Mouse (Mus musculus) embryonic facial prominence, embryonic 11.5 days (tissue): ENCODE results near the gene 4930469K13Rik. TPM values are rescaled to one million over a fixed set of nuclear protein-coding genes. Genes with fewer than 3 reads are reported as not detected.

Experiments
- ATAC-seq: fragments of 200-750 bp; cut with Nextera tagmentation; replicated peaks from 2 replicates; pipeline ENCODE4 v1.8.0; 2017; ENCODE audit warnings: low read depth; ENCODE audit not compliant: insufficient number of reproducible peaks, low FRiP score, low TSS enrichment
- DNase-seq: peaks from one replicate; pipeline ENCODE4 v3.0.0-alpha.2; 2015; ENCODE audit warnings: low spot score
- H3K27ac ChIP-seq: fragments of 300-500 bp; sonication (generic); replicated peaks from 2 replicates; pipeline ENCODE4 v1.5.1; 2014; ENCODE audit warnings: mild to moderate bottlenecking, low read depth, low read length, control low read depth
- H3K27me3 ChIP-seq: fragments of 300-500 bp; sonication (generic); 2 replicates; pipeline ENCODE4 v1.6.1; 2014; ENCODE audit warnings: mild to moderate bottlenecking, low read length, moderate library complexity, mixed read lengths; ENCODE audit not compliant: control insufficient read depth, insufficient read depth
- H3K36me3 ChIP-seq: fragments of 300-500 bp; sonication (generic); replicated peaks from 2 replicates; pipeline ENCODE4 v1.6.1; 2014; ENCODE audit warnings: low read depth, mild to moderate bottlenecking, low read length, moderate library complexity, mixed read lengths; ENCODE audit not compliant: control insufficient read depth, insufficient read depth
- H3K4me1 ChIP-seq: fragments of 300-500 bp; sonication (generic); 2 replicates; pipeline ENCODE4 v1.6.1; 2014; ENCODE audit warnings: low read length, mixed read lengths; ENCODE audit not compliant: control insufficient read depth, insufficient read depth
- H3K4me2 ChIP-seq: fragments of 300-500 bp; sonication (generic); 2 replicates; pipeline ENCODE4 v1.6.1; 2014; ENCODE audit warnings: low read depth, mild to moderate bottlenecking, control low read depth, low read length, moderate library complexity
- H3K4me3 ChIP-seq: fragments of 300-500 bp; sonication (generic); 2 replicates; pipeline ENCODE4 v1.5.1; 2014; ENCODE audit warnings: low read depth, low read length, control low read depth
- H3K9ac ChIP-seq: fragments of 300-500 bp; sonication (generic); replicated peaks from 2 replicates; pipeline ENCODE4 v1.6.1; 2014; ENCODE audit warnings: mild to moderate bottlenecking, control low read depth, low read length
- H3K9me3 ChIP-seq: fragments of 300-500 bp; sonication (generic); replicated peaks from 2 replicates; pipeline ENCODE4 v1.6.1; 2016; ENCODE audit warnings: mild to moderate bottlenecking, low read length, inconsistent platforms, mixed read lengths; ENCODE audit not compliant: control insufficient read depth
- WGBS: fragments of 180-500 bp; shearing (Covaris S2); extraction: QIAGEN DNeasy Blood & Tissue Kit; methylation state at CpG from one replicate; pipeline ENCODE4 v1.1.7; 2014; 5-methylcytosine and 5-hydroxymethylcytosine counted together
- polyA plus RNA-seq: library from polyadenylated mRNA; unstranded; fragments of >200 nt; fragmentation: Nextera tagmentation; extraction: Ambion mirVana; gene quantifications from 2 replicates; pipeline ENCODE4 v1.2.1, GENCODE M21; 2014

Gene 4930469K13Rik
- polyA plus RNA-seq, 1 experiment from 2014 or later: not detected

DNA sequence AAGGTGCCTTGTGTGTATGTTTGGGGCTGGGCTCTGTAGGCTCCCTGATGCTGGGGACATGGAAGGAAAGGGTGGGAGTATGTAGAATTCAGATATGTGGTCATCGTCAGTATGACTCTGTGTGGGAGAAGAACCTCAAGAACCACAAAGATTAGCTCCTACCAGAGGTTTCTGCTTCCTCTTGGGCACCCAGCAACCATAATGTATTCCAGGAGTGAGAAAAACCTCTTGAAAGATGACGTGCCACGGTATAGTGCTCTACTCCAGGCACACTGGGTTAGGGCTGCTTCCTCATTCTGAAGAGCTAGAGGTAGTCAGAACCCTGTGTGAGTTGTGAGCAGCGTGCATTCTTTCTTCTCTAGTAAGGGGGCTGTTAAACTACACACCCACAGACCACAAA is 130.6 kb downstream of the 4930469K13Rik start:
- no peak for ATAC-seq
- H3K27ac ChIP-seq: no peak overlapping the region
- no peaks in the 10 kb centered on the region for H3K27me3 ChIP-seq
- no peak overlapping the region for H3K4me3 ChIP-seq
- no peaks in the 10 kb centered on the region for H3K36me3 ChIP-seq
- no peak for DNase-seq
- no peaks in the 10 kb centered on the region for H3K9me3 ChIP-seq
- no peak overlapping the region for H3K9ac ChIP-seq
- no peak overlapping the region for H3K4me2 ChIP-seq
- no peaks in the 10 kb centered on the region for H3K4me1 ChIP-seq
- WGBS: 86% methylated on average over 4 of the region's 4 CpGs

DNA sequence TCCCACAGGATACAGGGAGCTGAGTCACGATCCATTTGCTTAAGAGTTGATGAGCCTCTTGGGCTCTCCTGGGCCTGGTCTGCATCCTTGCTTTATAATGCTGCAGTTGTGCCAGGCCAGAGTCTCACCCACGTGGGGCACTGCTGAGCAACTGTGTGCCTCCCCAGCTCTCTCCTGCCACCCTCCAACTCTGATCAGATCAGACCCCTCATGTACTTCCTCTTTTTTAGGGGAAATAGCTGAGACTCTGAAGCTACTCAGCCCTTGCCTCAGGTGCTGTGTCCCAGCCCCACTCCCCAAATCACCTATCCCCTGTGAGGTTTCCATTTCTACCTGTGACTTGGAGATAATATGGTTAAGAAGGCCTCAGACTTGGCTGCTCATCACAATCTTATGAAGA is 133.0 kb downstream of the 4930469K13Rik start:
- WGBS: 71% methylated on average over 2 of the region's 2 CpGs
- Histone ChIP-seq H3K36me3 (no peaks in the 10 kb centered on the region), H3K4me1 (no peaks in the 10 kb centered on the region), H3K9me3 (no peaks in the 10 kb centered on the region), H3K27ac (no peak overlapping the region), H3K9ac (no peak overlapping the region), H3K4me2 (no peak overlapping the region), H3K27me3 (no peaks in the 10 kb centered on the region), H3K4me3 (no peak overlapping the region)
- no peak for DNase-seq
- ATAC-seq: no peak

DNA sequence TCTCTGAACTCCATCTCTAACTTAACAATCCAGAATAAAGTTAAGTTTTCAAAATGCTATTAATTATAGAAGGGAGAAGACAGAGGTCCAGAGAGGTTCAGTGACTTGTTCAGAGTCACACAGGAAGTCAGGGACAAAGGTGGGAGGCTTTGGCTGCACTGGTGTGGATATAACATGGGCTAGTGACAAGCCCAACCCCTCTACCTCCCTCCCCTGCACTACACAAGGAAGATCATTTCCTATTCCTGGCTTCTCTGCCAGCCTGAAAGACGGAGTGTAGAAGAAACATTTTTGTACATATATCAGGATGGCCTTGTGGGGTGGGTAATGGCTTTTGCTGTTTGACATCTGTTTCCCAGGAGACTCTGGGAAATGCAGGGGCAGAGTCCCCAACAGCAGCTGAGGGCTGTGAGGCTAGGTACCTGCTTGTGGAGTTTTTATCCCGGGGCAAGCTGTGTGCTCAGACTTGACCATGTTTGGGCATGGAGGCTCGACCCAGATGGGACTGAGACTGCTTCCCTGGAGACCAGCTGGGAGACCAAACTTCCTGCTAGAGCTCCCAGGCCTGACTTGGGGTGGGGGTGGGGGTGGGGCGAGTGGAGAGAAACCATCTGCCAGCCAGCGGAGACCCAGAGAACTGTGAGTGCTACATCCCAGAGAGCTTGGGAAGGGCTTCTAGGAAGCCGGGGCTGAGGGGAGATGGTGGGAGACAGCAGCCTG is 135.5 kb downstream of the 4930469K13Rik start, which contains the start of gene Kcnmb1:
Gene Kcnmb1 (plus strand): TSS at position 326 of the 720 bp plus-strand sequence.
- 38% methylated on average over 6 of the region's 6 CpGs for WGBS
- H3K9ac ChIP-seq: no peak within 1 kb of the TSS
- no peak within 1 kb of the TSS for H3K27ac ChIP-seq

DNA sequence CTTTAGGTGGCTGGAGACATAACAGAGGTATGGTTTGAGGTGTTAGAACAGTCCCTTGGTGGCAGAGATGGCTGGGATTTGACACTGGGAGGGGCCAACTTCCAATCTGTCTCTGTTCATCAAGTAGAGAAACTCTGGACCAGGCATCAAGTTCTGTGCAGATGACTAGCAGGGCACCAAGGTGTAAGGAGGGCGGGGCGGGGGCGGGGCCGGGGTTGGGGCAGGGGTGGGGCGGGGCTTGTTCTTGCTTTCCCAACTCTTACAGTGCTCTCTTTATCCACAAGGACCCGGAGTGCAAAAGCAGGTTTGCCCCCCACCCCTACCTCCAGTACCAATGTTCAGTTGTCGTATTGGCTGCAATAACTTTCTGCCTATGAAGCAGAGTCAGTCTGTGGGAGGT is 136.2 kb downstream of the 4930469K13Rik start:
- Histone ChIP-seq H3K36me3 (no peaks in the 10 kb centered on the region), H3K27ac (no peak overlapping the region), H3K9ac (no peak overlapping the region), H3K4me1 (no peaks in the 10 kb centered on the region), H3K4me3 (no peak overlapping the region), H3K27me3 (no peaks in the 10 kb centered on the region), H3K9me3 (no peaks in the 10 kb centered on the region), H3K4me2 (no peak overlapping the region)
- no peak for ATAC-seq
- DNase-seq: no peak
- WGBS: 44% methylated on average over 7 of the region's 7 CpGs

More for the DNA sequence above, 135.5 kb downstream of the 4930469K13Rik start, which contains the start of gene Kcnmb1:
- no peak within 1 kb of the TSS for H3K4me2 ChIP-seq
- H3K4me1 ChIP-seq: no peaks in the 10 kb centered on the region
- no peaks in the 10 kb centered on the region for H3K27me3 ChIP-seq
- DNase-seq (no peak), ATAC-seq (0 out of 2 replicates have a peak, but pooled peaks have one; percentile 36)
- H3K9me3 ChIP-seq: no peaks in the 10 kb centered on the region
- no peaks in the 10 kb centered on the region for H3K36me3 ChIP-seq
- H3K4me3 ChIP-seq: no peak within 1 kb of the TSS

DNA sequence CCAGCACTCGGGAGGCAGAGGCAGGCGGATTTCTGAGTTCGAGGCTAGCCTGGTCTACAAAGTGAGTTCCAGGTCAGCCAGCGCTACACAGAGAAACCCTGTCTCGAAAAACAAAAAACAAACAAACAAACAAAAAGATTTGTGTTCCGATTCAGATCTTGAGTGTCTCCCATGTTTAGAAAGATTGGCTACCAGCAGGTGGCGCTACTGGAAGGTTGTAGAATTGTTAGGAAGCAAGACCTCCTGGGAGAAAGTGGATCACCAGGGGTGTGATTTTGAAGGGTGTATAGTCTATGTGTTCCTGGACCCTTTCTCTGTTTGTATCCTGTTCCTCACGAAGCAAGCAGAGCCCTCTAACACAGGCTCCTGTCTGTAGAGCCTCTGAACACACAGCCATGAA is 139.6 kb downstream of the 4930469K13Rik start:
- no peak for ATAC-seq
- Histone ChIP-seq H3K4me1 (no peaks in the 10 kb centered on the region), H3K4me3 (no peak overlapping the region), H3K27ac (no peak overlapping the region), H3K36me3 (no peaks in the 10 kb centered on the region), H3K9ac (no peak overlapping the region), H3K9me3 (no peaks in the 10 kb centered on the region), H3K4me2 (no peak overlapping the region), H3K27me3 (no peaks in the 10 kb centered on the region)
- peak; percentile 65 for DNase-seq
- 74% methylated on average over 8 of the region's 8 CpGs for WGBS

DNA sequence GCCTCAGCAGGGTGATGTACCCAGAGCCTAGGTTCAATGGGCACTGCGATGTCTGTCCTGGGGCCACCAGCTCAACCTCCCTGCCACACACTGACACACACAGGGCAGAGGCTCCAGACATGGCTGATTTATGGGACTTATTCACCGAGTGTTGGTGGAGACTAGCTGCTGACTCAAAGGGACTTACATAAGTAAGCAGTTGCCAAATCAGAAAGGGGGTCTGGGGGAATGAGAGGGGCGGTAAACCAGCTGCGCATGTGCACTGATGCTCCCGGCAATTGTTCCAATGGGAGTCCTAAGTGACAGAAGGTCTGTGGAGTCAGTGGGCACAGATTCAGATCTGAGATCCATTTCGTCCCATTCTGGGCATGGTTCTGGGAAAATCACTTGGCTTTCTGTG is 140.8 kb downstream of the 4930469K13Rik start:
- H3K4me3 ChIP-seq: no peak overlapping the region
- H3K4me2 ChIP-seq: no peak overlapping the region
- 88% methylated on average over 6 of the region's 6 CpGs for WGBS
- no peaks in the 10 kb centered on the region for H3K4me1 ChIP-seq
- no peaks in the 10 kb centered on the region for H3K27me3 ChIP-seq
- no peaks in the 10 kb centered on the region for H3K36me3 ChIP-seq
- no peak for DNase-seq
- ATAC-seq: no peak
- no peak overlapping the region for H3K27ac ChIP-seq
- H3K9ac ChIP-seq: no peak overlapping the region
- no peaks in the 10 kb centered on the region for H3K9me3 ChIP-seq

DNA sequence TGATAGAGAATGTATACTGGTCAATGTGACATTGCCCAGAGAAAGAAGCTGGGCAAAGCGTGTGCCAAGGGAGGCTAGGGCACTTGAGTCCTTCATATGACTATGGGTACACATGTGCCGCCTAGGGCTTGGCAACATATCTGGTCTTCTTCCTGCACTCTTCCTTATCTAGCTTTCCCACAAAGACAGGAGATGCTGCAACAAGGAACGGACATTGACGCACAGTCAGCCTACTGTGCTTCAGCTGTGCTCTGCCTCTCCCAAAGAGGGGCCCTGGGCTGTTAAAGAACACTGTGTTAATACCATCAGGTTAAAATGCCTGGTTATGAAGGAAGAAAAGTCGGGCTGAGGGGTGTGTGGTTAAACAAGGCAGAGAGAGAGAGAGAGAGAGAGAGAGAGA is 141.7 kb downstream of the 4930469K13Rik start:
- H3K9ac ChIP-seq: no peak overlapping the region
- no peaks in the 10 kb centered on the region for H3K4me1 ChIP-seq
- 85% methylated on average over 5 of the region's 5 CpGs for WGBS
- no peak overlapping the region for H3K4me2 ChIP-seq
- no peaks in the 10 kb centered on the region for H3K9me3 ChIP-seq
- no peak overlapping the region for H3K4me3 ChIP-seq
- DNase-seq (no peak), ATAC-seq (no peak)
- no peaks in the 10 kb centered on the region for H3K36me3 ChIP-seq
- no peak overlapping the region for H3K27ac ChIP-seq
- H3K27me3 ChIP-seq: no peaks in the 10 kb centered on the region

DNA sequence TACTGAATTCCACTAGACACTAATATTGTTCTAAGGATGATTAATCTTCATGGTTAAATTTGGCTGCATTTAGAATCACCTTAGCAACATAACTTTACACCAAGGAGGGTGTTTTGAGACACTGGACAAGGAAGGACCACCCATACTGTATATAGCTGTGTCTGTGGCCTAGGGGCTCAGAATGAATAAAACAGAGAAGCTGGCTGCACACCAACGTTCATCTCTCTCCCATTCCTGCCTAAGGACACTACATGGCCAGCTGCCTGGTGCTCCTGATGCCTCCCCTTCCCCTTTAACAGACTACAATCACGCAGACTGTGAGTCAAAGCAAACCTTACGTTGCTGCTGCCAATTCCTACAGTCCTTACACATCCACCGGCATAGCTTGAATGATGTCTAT is 142.4 kb downstream of the 4930469K13Rik start:
- no peaks in the 10 kb centered on the region for H3K4me1 ChIP-seq
- no peak overlapping the region for H3K4me2 ChIP-seq
- no peak overlapping the region for H3K27ac ChIP-seq
- no peaks in the 10 kb centered on the region for H3K9me3 ChIP-seq
- DNase-seq (no peak), ATAC-seq (no peak)
- 83% methylated on average over 4 of the region's 4 CpGs for WGBS
- H3K4me3 ChIP-seq: no peak overlapping the region
- no peaks in the 10 kb centered on the region for H3K27me3 ChIP-seq
- no peak overlapping the region for H3K9ac ChIP-seq
- H3K36me3 ChIP-seq: no peaks in the 10 kb centered on the region
